Mouse (Mus musculus) kidney, postnatal 14 days (tissue): ENCODE measurements around the gene Slc1a4.

ENCODE experiments used
- DNase-seq: peaks from one replicate; pipeline ENCODE4 v3.0.0; 2022; ENCODE audit warnings: mixed read lengths

Gene Slc1a4

DNA sequence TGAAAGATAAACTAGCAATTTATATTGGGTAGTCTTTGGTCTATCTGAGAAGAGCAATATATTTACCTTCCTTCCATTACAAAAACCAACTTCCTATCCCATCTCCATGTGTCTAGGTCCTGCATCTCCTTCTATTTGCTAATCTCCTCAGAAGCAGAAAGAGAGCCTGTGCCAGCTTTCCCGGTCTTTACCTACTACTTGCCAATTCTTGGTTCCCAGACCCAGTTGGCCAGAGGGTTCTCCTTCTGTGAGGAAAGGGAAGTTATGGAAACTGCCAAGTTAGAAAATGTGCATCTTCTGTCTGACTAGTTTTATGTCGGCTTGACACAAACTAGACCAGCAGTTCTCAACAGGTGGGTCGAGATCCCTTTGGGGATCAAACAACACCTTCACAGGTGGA, 8.5 kb downstream of the Slc1a4 start:
- DNase-seq, result no peak

- DNase-seq, result no peak
Measured at GRCm38 (mm10) chr11:20322366-20322765, 10.1 kb downstream of the Slc1a4 start.

DNA sequence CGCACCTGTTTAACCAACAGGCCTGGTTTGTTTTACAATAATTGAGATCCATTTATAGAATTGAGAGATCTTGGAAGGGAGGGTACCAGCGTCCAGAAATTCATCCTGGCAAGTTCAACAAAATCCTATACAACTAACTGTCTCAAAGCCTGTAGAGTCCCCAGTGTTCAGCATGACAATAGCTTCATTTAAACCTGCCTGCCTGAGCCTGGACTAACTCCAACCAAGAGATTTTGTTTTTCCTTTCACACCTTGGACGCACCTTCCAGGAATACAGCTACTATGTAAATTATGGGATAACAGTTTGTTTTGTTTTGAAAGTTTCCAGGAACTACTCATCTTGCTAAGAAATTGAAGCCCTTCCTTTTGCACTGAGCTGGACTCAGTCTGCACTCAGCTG, 11.9 kb downstream of the Slc1a4 start:
- DNase-seq, result no peak

DNA sequence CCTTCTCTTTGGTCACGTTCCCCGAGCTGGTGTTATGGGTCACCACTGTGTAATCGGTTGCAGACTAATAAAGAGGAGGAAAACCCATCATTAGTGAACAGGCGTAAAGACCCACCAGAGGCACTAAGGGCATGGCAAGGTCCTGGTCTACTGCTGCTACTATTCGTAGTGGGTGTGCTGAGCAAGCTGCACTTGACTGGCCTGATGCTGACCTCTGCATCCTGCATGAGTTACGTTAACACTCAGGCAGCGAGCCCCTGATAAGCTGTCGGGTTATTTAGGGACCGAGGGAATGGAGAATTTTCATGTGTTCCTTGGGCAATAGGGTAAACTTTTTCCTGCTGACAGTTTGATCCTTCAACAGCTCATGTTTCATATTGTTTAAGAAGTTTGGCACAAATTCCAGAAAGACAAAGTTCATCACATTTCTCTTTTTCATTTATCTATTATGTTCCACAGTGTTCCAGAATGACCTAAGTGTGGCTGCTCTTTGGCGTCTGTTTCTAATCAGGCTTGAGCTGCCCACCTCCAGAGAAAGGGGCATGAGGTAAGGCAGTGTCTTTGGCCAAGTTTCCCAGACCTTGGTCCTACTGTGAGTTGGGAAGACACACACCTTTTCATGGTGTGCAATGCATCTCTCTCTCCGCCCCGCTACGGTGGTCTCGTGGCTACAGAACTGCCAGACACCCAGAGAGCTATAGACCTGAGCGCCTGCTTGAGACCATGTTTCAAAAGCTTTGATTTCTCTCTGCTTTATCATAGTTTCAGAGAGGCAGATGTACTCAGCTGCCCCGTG, 13.7 kb downstream of the Slc1a4 start:
- no peak for DNase-seq

DNA sequence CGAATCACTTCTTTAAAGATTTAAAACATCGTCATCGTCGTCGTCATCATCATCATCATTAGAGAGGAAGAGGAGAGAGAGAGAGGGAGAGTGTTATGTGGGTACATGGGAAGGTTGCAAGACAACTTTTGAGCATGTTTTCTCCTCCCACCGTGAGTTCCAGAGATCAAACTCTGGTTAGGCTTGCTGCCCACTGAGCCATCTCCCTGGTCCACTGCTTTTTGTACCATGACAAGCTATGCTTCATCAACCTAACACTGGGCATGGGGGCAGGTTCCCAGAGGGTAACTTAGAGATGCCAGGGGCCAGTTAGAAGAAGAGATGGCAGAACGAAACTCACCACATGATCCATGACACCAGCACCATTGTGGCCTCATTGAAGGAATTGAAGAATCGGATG, 18.9 kb downstream of the Slc1a4 start:
- DNase-seq, result peak; percentile 24

DNA sequence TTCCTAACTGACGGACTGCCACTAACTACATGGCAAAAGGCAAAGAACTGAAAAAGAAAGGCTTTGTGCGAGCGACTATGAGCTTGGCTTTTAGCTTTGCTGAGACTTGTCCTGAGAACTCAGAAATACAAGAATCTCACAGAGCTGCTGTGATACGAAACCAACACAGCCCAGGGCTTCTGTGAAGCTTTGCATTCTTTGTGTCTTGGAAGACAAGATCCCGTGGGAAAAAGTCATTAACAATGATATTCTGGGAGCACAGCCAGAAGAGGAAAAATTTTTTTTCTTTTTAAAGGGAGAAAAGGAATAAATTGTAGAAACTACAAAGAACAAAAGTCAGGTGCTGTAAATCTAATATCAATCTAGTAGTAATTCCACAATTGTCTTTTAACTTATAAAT, 23.5 kb downstream of the Slc1a4 start:
- peak; percentile 17 for DNase-seq

- DNase-seq, result no peak
Measured at GRCm38 (mm10) chr11:20307409-20307808, 25.1 kb downstream of the Slc1a4 start.

GRCm38 (mm10) chr11:20305641-20306040, 26.9 kb downstream of the Slc1a4 start:
- DNase-seq, result no peak

- peak; percentile 16 for DNase-seq
Measured at GRCm38 (mm10) chr11:20304341-20304740, 28.2 kb downstream of the Slc1a4 start.

DNA sequence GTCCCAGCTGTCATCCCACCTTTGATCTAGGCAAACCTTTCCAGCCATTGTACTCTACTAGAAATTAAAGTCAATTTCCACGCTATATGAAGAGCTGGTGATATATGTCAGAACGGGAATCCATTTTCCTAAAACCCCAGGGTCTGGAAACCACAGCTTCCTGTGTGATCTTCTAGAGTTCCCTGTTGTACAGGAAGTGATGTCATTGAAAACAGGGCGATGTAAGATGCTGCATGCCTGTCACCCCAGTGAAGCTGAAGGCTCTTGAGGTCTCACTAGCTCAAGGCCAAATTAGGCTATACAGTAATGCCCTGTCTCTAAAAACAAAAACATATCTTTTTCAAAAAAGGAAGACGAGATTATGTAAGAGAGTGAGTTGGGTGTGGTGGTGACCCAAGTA, 31.2 kb downstream of the Slc1a4 start:
- DNase-seq, result no peak

- no peak for DNase-seq
Measured at GRCm38 (mm10) chr11:20300850-20301249, 31.7 kb downstream of the Slc1a4 start.

- DNase-seq, result no peak
Measured at GRCm38 (mm10) chr11:20299900-20300299, 32.6 kb downstream of the Slc1a4 start.

DNA sequence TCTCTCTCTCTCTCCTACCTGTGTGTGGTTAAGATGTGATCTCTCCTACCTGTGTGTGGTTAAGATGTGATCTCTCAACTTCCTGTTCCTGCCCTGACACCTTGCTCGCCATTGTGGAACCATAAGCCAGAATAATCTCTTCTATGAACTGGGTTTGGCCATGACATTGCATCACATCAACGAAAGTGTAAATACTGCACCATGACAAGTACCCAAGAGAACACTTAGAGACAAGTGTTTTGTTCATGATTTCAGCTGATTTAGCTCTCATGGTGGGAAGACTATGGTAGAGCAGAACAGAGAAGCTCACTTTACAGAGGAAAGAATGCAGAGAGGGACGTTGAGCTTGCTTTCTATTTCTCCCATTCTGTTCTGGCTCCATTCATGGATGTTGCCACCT, 48.0 kb downstream of the Slc1a4 start:
- DNase-seq, result no peak

DNA sequence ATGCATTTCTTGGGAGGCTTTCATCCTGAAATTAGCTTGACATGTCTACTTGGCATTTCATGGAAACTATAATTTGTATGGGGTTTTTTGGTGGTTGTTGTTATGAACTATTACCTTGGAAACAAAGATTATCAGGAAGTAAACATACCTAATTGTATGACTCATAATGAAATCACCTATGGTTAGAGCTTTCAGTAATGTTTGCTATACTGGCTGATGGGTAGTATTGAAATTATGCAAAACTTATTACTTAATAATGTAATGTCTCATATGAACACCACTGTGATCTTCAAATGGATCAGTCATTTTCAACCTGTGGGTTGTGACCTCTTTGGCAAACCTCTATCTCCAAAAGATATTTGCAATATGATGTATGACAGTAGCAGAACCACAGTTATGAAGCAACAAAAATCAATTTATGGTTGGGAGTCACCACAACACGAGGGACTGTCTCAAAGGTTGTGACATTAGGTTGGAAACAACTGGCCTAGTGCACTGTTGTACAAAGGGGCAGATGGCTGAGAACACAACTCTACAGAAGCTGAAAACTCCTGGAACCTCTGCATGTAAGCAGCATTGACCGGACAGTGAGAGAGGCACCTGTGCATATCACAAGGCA, 49.8 kb downstream of the Slc1a4 start:
- no peak for DNase-seq

- DNase-seq, result peak; percentile 15
Measured at GRCm38 (mm10) chr11:20280982-20281381, 51.5 kb downstream of the Slc1a4 start.

DNA sequence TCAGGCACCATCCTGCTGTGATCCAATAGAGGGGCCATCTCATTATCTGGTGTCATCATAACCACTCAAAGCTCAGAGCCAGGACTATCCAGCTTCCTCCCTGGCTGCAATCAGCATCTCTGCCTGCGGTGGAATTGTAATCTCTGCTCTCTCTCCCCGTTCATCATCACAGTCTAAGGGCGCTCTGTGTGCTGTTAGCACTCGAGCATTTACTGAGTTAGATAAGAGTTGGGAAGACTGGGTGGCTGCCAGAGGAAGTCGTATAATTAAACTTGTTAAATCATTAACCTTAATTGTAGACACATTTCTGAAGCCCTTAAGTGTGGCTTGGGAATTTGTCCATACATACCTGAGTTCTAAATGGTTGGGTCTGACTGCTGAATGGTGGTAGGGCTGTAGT, 53.8 kb downstream of the Slc1a4 start:
- DNase-seq, result peak; percentile 32

GRCm38 (mm10) chr11:20277106-20277505, 55.4 kb downstream of the Slc1a4 start:
- DNase-seq, result no peak

DNA sequence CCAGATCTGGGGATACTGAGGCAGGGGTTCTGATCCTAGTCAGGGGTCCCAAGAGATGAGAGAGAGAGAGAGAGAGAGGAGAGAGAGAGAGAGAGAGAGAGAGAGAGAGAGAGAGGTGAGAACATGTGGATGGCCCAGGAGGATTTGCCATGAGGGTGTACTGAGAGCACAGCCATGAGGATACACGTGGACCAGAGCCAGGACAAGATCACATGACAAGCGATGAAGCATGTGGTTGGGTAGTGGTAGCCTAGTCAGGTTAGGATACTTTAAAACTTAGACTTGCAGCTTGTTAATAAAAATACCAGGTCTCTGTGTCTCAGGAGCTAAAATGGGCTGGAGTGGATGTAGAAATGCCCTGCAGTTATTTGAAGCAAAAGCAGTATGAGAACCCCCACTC, 56.5 kb downstream of the Slc1a4 start:
- DNase-seq, result no peak

GRCm38 (mm10) chr11:20269885-20270284, 62.6 kb downstream of the Slc1a4 start:
- DNase-seq, result no peak

DNA sequence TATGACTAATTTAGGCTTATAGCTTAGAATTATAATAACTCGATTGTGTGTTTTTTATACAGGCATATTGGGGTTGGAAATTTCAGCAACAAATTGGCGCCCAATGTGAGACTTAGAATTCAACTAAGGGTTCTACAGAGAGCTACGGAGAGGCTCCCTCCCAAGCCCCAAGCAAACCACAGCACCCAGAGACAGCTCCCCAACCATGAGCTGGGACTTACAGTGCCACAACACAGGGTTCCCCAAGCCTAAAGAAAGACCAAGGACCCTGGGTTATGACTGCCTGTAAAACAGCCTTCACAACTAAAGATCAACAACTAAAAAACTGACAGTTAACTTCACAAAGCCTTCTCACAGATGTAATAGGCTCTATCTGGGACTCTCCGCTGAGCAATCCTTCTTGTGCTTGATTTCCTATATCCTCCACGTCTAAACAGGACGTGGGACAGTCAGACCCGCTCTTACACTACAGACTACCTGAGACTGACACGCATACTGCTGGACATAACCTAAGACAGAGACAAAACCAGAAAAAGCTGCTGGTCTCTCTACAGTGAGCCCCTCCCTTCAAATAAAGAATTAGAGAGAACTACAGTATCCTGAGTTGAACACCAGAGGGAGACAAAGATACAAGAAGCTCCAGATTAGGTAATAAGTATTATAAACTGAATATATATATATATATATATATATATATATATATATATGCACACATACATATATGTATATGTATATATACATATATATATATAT, 69.7 kb downstream of the Slc1a4 start:
- DNase-seq, result peak; percentile 28

GRCm38 (mm10) chr11:20254791-20255190, 77.7 kb downstream of the Slc1a4 start:
- DNase-seq, result no peak

- no peak for DNase-seq
Measured at GRCm38 (mm10) chr11:20253088-20253487, 79.4 kb downstream of the Slc1a4 start.
